Mouse (Mus musculus): ENCODE data around the gene Gns.

DNA sequence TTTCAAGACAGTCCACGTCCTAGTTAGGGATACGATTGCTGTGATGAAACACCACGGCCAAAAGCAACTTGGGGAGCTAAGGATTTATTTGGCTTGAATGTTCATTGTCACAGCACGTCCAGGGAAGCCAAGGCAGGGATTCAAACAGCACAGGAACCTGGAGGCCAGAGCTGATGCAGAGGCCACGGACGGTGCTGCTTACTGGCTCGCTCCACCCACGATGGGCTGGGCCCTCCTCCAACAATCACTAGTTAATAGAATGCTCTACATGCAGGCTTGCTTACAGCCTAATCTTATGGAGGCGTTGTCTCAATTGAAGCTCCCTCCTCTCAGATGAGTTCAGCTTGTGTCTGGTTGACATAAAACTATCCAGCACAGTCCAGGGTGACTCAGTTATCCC lies 2.9 kb downstream of the Gns start:
- TF ChIP-seq GATA1 (IDR thresholded peaks at IDR 0.05; ENCODE audit: borderline replicate concordance, low read length) (no peak), FLI1 (IDR thresholded peaks at IDR 0.05; ENCODE audit: low read length) (no peak)

Measured in megakaryocyte, embryonic 14.5 days (primary cell).